Mouse (Mus musculus): ENCODE measurements around the gene Lrch3. TPM values are rescaled to one million over a fixed set of nuclear protein-coding genes. Genes with fewer than 3 reads are reported as not detected.

Lrch3 gene
- polyA plus RNA-seq, 1 experiment from 2014 or later: 6.2 TPM

- H3K9ac ChIP-seq: no peak overlapping the region
- ATAC-seq (ENCODE audit: low read depth): no peak
- H3K27me3 ChIP-seq: no peaks in the 10 kb centered on the region
- peaks cover 13% of the 10 kb centered on the region for H3K36me3 ChIP-seq
- DNase-seq: no peak
- no peak overlapping the region for H3K27ac ChIP-seq
- H3K4me3 ChIP-seq (replicated peaks): no peak overlapping the region
- 71% methylated on average over 9 of the region's 9 CpGs for WGBS (ENCODE audit: insufficient replicate concordance)
- H3K4me2 ChIP-seq: no peak overlapping the region
- no peaks in the 10 kb centered on the region for H3K9me3 ChIP-seq (replicated peaks)
- peaks cover 37% of the 10 kb centered on the region for H3K4me1 ChIP-seq (replicated peaks)
Observed at GRCm38 (mm10) chr16:33064636-33065035, 150.7 kb downstream of the Lrch3 start.

Other genes with a start within 250 kb of the Lrch3 start
- 0.54 and 0.67 TPM in 2 replicates for gene Muc4, start 178.2 kb upstream of the Lrch3 start, polyA plus RNA-seq (2015; fragmentation: Nextera tagmentation; extraction: Ambion mirVana)
- 0.05 TPM in 1 of 2 replicates, not detected in the other for gene Muc20, start 116.7 kb upstream of the Lrch3 start, polyA plus RNA-seq (2015; fragmentation: Nextera tagmentation; extraction: Ambion mirVana)
- gene Smbd1, start 103.6 kb upstream of the Lrch3 start, polyA plus RNA-seq (2015; fragmentation: Nextera tagmentation; extraction: Ambion mirVana): not detected in 2 replicates
- 34.0 and 42.4 TPM in 2 replicates for gene Fyttd1, start 36.6 kb upstream of the Lrch3 start, polyA plus RNA-seq (2015; fragmentation: Nextera tagmentation; extraction: Ambion mirVana)
- gene Rubcn, start 36.3 kb upstream of the Lrch3 start, polyA plus RNA-seq (2015; fragmentation: Nextera tagmentation; extraction: Ambion mirVana): 4.3 and 5.2 TPM in 2 replicates
- gene Iqcg, start 142.1 kb downstream of the Lrch3 start, polyA plus RNA-seq (2015; fragmentation: Nextera tagmentation; extraction: Ambion mirVana): 0.82 and 0.97 TPM in 2 replicates
- 892 and 922 TPM in 2 replicates for gene Rpl35a, start 142.4 kb downstream of the Lrch3 start, polyA plus RNA-seq (2015; fragmentation: Nextera tagmentation; extraction: Ambion mirVana)
- gene Lmln, start 148.4 kb downstream of the Lrch3 start, polyA plus RNA-seq (2015; fragmentation: Nextera tagmentation; extraction: Ambion mirVana): 0.43 and 0.71 TPM in 2 replicates